Mouse (Mus musculus) ES-Bruce4 (cell line): Measurements from ENCODE around the gene Hoxb3. TPM values are rescaled to one million over a fixed set of nuclear protein-coding genes. Genes with fewer than 3 reads are reported as not detected.

ENCODE experiments used
- H3K27ac ChIP-seq: 2 replicates; pipeline ENCODE4 v1.5.1; 2012; ENCODE audit warnings: low read length, inconsistent platforms; ENCODE audit not compliant: insufficient read depth
- H3K27me3 ChIP-seq: 2 replicates; pipeline ENCODE4 v1.6.1; 2012; ENCODE audit warnings: mild to moderate bottlenecking, low read length, inconsistent platforms; ENCODE audit not compliant: control insufficient read depth, poor library complexity, insufficient read depth, severe bottlenecking
- H3K36me3 ChIP-seq: 2 replicates; pipeline ENCODE4 v1.6.1; 2012; ENCODE audit warnings: inconsistent platforms, mild to moderate bottlenecking, low read length, moderate library complexity; ENCODE audit not compliant: control insufficient read depth, poor library complexity, insufficient read depth, severe bottlenecking
- H3K4me1 ChIP-seq: one replicate; pipeline ENCODE4 v1.8.1; 2011; ENCODE audit warnings: low read length; ENCODE audit not compliant: control insufficient read depth, insufficient read depth
- H3K4me3 ChIP-seq: 2 replicates; pipeline ENCODE4 v1.5.1; 2011; ENCODE audit warnings: low read depth, mild to moderate bottlenecking, low read length
- H3K9ac ChIP-seq: 2 replicates; pipeline ENCODE4 v1.6.1; 2012; ENCODE audit warnings: low read depth, mild to moderate bottlenecking, inconsistent platforms; ENCODE audit not compliant: poor library complexity, severe bottlenecking
- H3K9me3 ChIP-seq: replicated peaks from 2 replicates; pipeline ENCODE4 v1.6.1; 2012; ENCODE audit warnings: mild to moderate bottlenecking, low read length, inconsistent platforms; ENCODE audit not compliant: control insufficient read depth, poor library complexity, insufficient read depth, severe bottlenecking
- CTCF ChIP-seq: IDR thresholded peaks from one replicate; pipeline ENCODE4 v1.8.1; 2011; ENCODE audit warnings: low read depth, low read length
- EP300 ChIP-seq: IDR thresholded peaks from 2 replicates; pipeline ENCODE4 v1.6.1; 2011; ENCODE audit warnings: low read depth, low read length; ENCODE audit not compliant: insufficient read depth
- POLR2A ChIP-seq: IDR thresholded peaks from one replicate; pipeline ENCODE4 v1.8.1; 2011; ENCODE audit warnings: low read length; ENCODE audit not compliant: insufficient read depth
- polyA plus RNA-seq: library from polyadenylated mRNA; stranded (reverse); fragments of >200 nt; gene quantifications from 2 replicates; pipeline ENCODE4 v1.2.4, GENCODE M21; 2011; ENCODE audit warnings: low read depth; ENCODE audit not compliant: missing spikeins, insufficient read depth, insufficient read length

Hoxb3 gene
- polyA plus RNA-seq, 1 experiment, result not detected

DNA sequence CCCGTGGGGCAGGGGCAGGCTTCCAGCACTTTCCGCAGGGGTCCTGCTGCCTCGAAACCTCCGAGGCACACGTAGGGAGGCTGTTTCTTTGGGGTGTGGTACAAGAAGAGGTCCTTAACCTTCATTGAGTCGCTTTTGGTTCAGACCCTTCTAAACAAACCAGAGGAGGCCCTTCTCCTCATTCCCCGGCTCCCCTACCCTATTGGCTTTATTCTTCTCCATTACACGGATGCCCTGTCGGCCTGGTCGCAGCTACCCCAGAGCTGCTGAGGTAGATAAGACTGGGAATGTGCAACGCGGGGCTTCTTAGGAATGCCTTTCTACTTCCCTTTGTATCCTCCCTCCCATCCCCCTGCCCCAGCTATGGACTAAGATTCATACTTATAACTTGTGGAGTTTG lies 3.6 kb downstream of the Hoxb3 start:
- peaks cover 54% of the 10 kb centered on the region for H3K27me3 ChIP-seq

GRCm38 (mm10) chr11:96327122-96327521 lies 4.0 kb downstream of the Hoxb3 start:
- H3K9ac ChIP-seq, result no peak overlapping the region
- no peak overlapping the region for H3K4me3 ChIP-seq
- no peak overlapping the region for H3K27ac ChIP-seq
- H3K36me3 ChIP-seq, result no peaks in the 10 kb centered on the region
- H3K27me3 ChIP-seq, result peaks cover 58% of the 10 kb centered on the region
- H3K4me1 ChIP-seq, result peaks cover 2% of the 10 kb centered on the region
- no peak for TF ChIP-seq POLR2A
- no peak for TF ChIP-seq CTCF
- no peak for TF ChIP-seq EP300
- H3K9me3 ChIP-seq, result no peaks in the 10 kb centered on the region

More for the DNA sequence above, 3.6 kb downstream of the Hoxb3 start:
- no peaks in the 10 kb centered on the region for H3K9me3 ChIP-seq
- no peak overlapping the region for H3K9ac ChIP-seq
- no peak overlapping the region for H3K27ac ChIP-seq
- H3K4me3 ChIP-seq, result no peak overlapping the region
- TF ChIP-seq EP300 (no peak), CTCF (no peak), POLR2A (no peak)
- peaks cover under 1% of the 10 kb centered on the region for H3K4me1 ChIP-seq
- H3K36me3 ChIP-seq, result no peaks in the 10 kb centered on the region

DNA sequence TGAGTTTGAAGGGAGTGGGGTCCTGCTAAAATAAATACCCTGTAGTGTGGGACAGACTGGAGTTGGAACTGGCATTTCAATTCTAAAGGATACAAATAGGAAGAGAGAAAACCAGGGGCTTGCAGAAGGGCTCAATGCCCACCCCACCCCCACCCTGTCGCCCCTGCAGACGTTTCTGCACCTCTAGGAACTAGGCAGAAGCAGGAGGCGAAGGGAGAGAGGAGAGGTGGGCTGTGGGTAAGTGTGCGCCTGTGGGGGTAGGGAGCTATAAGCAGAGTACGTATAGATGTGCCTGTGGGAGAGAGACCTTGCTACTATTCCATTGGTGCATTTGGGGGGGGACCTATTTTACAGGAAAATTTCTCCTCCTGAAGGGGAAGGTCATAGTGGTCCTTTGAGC lies 4.6 kb downstream of the Hoxb3 start:
- Histone ChIP-seq H3K4me3 (no peak overlapping the region), H3K9me3 (no peaks in the 10 kb centered on the region), H3K9ac (no peak overlapping the region), H3K36me3 (no peaks in the 10 kb centered on the region), H3K27ac (no peak overlapping the region), H3K4me1 (peaks cover 2% of the 10 kb centered on the region), H3K27me3 (peaks cover 61% of the 10 kb centered on the region)
- TF ChIP-seq CTCF (no peak), POLR2A (no peak), EP300 (no peak)

DNA sequence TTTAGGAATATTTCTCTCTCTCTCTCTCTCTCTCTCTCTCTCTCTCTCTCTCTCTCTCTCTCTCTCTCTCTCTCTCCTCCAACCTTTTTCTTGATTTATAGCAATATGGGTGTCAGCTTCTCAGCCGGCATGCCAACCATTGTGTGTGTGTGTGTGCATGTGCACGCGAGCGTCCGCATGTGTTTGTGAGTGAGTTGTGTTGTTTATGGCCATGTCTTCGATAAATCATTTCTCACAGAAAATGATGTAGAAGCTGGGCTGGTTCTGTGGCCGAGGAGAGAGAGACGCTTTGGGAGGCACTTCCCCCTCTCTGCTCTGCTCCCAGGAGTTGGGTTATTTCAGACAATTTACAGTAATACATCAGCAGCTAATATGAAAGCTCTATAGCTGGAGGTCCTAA lies 5.5 kb downstream of the Hoxb3 start:
- H3K4me3 ChIP-seq, result no peak overlapping the region

DNA sequence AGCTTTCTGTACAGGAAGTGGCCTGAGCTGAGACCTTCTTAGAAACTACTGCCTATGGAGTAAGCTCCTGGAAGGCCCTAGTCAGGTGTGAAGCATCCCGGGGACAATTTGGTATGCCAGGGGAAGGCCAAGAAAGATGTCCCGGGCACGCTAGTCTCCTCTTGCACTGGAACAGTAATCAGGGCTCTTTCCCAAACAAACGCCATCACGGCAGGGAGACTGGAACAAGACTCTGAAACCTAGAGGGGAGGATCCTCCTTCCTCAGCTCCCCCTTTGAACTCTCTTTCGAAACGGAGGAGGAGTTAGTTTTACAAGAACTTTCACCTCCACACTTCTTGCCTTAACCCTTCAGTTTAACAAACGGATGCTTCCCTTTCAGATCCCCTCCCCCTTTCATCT lies 9.0 kb downstream of the Hoxb3 start:
- H3K27ac ChIP-seq, result no peak overlapping the region
- no peaks in the 10 kb centered on the region for H3K36me3 ChIP-seq
- H3K4me1 ChIP-seq, result peaks cover 2% of the 10 kb centered on the region
- H3K9me3 ChIP-seq, result no peaks in the 10 kb centered on the region
- TF ChIP-seq POLR2A, result no peak
- no peak for TF ChIP-seq CTCF
- TF ChIP-seq EP300, result no peak
- H3K27me3 ChIP-seq, result peaks cover 62% of the 10 kb centered on the region
- H3K4me3 ChIP-seq, result no peak overlapping the region
- no peak overlapping the region for H3K9ac ChIP-seq

More for the DNA sequence above, 5.5 kb downstream of the Hoxb3 start:
- H3K9ac ChIP-seq, result no peak overlapping the region
- no peak overlapping the region for H3K27ac ChIP-seq
- no peak for TF ChIP-seq POLR2A
- TF ChIP-seq EP300, result no peak
- no peak for TF ChIP-seq CTCF
- H3K27me3 ChIP-seq, result peaks cover 64% of the 10 kb centered on the region
- no peaks in the 10 kb centered on the region for H3K9me3 ChIP-seq
- no peaks in the 10 kb centered on the region for H3K36me3 ChIP-seq
- peaks cover 2% of the 10 kb centered on the region for H3K4me1 ChIP-seq

GRCm38 (mm10) chr11:96332618-96333032 lies 9.5 kb downstream of the Hoxb3 start:
- Histone ChIP-seq H3K27ac (no peak overlapping the region), H3K9ac (0 out of 2 replicates have a peak overlapping the region, but pooled peaks have one; percentile 18), H3K36me3 (no peaks in the 10 kb centered on the region), H3K4me1 (peaks cover 2% of the 10 kb centered on the region), H3K9me3 (no peaks in the 10 kb centered on the region), H3K27me3 (peaks cover 61% of the 10 kb centered on the region), H3K4me3 (peak overlapping the region; percentile 24)
- TF ChIP-seq EP300 (no peak), POLR2A (no peak), CTCF (no peak)
